Mouse (Mus musculus) liver (tissue): Measurements from ENCODE around the gene Cops3.

ENCODE experiments used
- DNase-seq: peaks from one replicate; pipeline ENCODE4 v3.0.0-alpha.2; 2020; ENCODE audit warnings: mixed read lengths

Gene Cops3

DNA sequence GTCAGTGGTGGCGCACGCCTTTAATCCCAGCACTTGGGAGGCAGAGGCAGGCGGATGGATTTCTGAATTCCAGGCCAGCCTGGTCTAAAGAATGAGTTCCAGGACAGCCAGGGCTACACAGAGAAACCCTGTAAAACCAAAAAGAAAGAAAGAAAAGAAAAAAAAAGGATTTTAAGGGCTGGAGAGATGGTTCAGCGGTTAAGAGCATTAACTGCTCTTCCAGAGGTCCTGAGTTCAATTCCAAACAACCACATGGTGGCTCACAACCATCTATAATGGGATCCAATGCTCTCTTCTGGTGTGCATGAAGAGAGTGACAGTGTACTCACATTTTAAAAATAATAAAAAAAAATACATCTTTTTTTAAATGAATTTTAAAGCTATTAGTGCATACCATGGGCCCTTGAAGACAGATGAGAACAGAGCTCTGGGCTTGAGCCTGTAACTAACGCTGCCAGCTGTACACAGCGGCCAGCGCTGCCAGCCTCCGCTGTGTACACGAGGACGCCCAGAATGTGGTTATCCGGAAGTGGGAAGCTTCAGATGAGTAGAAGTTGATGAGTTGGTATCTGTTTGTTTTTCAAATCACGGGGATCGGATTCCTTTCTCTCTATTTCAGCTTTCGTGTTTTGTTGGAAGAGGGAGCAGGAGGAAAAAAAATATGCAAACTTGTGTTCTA lies 29.0 kb downstream of the Cops3 start:
- no peak for DNase-seq

DNA sequence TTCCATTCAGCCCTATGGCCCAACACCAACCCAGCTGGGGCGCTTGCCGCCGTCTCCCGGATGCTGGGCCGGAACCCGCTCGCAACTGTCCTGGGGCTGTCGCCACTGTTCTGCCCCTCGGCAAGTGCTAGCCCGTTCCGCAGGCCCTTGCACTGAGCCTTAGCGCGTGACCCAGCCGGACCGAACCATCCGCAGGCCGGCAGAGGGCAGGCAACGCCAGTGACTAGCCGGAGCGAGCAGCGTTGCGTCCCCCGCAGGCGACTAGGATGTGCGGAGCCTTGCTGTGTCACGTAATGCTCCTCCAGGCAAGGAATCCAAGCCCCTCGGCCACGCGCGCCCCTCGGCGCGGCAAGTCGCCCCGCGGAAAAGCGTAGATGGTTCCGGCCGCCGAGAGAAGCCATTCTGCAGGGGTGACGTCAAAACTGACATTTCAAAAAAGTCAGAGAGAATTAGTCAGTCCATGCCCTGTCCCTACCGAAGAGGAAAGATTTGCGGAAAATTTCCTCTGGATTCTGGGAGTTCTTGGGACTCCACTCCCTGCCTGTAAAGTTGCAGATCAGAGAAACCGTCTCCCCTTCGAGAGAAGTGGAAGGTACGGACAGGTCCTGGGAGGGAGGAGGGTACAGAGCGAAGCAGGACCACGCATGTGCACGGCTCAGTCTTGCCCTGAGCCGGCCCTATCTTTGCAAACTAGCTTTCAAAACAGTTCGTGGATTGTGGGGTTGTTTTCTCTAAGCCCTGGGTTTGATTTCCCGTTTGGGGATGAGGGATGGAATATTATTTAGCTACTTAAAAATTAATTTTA lies 29.8 kb downstream of the Cops3 start, which contains the start of gene Flcn:
Gene Flcn, minus strand, starts transcription at position 347 of the 805 bp plus-strand sequence.
- DNase-seq = peak; percentile 88

DNA sequence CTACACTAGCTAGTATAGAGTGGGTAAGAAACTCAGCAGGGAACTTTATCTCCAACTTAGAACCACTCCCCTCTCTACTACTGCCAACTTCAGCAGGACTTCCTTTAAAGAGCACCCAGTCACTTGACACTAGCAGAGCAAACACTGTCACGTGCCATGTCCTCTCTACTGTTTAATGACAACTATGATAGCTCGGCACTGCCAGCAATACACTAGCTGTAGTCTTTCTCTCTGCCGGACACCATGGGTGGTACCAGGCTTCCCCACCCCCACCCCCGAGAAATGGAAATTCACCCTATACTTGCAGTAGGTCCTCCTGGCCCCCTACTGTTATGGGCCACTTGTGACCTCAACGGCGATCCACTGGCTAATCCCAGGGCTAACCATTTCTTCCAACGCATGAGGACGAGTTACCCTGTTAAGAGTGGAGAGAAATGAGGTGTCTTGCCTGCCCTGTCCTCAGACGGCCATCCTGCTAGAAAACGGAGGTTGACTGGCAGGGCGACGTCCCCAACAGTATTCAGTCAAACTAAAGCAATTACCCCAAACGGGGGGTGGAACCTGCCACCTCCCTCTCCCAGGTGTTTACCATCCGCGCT lies 30.5 kb downstream of the Cops3 start:
- DNase-seq = peak; percentile 45

DNA sequence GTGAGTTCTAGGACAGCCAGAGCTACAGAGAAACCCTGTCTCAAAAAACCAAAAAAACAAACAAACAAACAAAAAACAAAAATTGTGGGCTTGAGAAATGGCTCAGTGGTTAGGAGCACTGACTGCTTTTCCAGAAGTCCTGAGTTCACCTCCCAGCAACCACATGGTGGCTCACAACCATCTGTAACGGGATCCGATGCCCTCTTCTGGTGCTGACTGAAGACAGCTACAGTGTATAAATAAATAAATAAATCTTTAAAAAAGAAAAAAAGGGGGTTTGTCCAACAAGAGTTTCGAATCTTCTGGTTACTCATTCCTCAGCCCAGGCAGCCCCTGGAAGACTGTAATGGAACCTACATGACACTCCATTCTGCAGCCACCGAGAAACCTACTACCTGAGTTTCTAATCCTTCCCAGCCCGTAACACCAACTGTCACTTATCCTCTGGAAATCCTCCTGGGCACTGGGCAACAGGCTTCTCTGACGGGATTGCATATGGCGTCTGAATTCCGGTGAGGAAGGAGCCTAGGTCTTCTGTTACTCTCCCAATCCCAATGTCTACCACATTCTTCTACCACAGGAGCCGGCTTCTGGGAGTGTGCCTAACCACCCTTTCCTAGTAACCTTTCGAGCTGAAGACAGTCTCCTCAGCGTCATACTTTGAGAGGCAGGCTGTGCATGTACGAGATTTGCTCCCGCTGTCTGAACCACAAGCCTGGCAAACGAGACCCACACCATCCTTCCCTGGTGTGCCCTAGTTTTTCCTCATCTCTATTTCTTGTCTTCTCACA lies 31.3 kb downstream of the Cops3 start:
- no peak for DNase-seq

DNA sequence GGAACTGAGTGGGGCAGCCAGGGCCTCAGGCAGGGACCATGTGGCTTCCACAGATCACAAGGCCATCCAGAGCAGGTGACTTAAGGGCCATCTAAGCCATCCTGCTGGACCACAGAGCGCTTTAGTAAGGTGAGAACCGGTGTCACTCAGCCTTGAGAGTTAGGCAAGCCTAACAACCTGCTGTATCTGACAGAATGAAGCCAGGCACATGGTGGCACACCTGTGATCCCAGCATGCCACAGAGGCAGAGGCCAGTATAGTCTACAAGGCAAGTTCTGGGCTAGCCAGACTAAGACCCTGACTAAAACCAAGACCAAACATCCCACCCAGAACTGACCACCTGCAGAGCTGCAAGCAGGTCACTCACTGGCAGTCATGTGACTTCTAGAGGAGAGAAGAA lies 34.0 kb downstream of the Cops3 start:
- no peak for DNase-seq

DNA sequence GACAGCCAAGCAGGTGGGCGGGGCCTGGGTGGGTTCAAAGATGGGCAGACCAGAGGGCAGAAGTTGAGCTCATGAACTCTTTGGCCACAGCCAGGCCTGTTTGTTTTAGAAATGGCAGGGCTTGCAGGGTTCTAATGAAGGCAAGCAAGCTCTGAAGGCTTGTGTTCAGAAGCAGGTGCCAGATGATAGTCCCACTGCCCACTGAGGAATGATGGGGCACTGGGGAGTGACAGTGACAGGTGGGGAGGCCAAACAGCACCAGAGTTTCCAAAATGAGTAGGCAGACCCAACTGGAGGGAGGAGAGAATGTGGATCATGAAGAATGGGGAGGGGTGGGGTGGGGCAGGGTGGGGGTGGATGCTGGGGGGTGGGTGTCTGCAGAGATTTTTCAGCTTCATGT lies 34.4 kb downstream of the Cops3 start:
- no peak for DNase-seq

DNA sequence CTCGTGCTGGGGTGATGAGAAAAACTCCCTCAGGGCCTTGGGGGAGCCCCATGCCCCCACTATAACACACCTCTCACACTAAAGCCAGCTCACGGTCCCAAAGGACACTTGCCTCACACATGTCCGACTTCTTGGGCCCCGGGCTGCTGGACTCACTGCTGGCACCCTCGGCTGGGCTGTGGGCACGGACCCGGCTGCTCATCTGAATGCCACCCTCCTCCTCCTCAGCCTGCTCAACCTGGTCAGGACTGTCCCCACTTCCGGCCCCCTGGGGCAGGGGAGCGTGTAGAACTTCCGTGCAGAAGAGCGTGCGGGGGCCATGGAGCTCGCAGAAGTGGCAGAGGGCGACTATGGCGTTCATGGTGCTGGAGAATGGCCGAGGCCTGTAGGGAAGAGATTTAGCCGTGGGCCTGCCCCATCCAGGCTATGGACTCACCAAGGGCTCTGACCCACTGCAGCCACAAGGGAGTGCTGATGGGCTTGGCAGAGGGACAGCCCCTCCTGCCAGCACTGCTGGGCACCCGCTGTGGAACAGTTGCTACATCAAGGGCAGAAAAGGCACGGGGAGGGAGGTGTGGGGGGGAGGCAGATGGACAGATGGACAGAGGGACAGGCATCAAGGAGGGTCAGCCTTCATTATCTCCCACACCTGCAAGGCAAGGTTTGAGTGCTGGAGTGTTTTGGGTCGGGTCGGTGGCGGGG lies 35.1 kb downstream of the Cops3 start:
- no peak for DNase-seq

DNA sequence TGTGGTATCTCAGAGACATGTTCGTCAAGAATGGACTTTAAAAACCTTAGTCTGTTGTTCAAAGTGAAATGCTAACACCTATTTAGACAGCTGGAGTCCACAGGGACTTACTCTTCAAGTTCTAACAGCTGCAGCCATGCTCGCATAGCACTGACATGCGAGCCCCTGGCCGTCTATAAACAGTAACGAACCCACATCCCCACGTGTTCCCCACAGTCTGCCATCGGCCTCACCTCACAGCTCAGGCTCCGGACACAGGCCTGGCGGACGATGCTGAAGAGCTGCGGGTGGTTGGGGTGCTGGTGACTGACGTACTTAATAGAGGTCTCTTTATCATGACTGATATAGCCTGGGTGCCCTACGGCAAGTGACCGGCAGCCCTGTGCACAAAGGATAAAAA lies 36.1 kb downstream of the Cops3 start:
- no peak for DNase-seq

DNA sequence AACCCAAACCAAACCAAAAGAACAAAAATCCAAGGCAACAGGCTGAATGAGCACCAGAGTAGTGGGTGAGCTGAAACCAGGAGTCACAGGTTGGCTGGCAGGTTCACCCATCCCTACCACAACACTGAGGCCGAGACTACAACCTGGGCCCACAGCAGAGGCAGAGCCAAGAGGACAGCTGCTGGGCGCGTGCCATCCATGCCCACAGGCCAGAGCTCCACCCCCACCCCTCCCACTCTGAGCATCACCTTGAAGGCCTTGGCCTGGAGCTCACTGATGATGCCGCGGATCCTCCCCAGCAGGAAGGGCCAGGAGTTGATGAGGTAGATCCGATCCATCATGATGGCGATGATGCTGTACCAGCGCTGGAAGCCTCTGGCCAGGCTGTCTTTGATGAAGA lies 37.8 kb downstream of the Cops3 start:
- DNase-seq = no peak

DNA sequence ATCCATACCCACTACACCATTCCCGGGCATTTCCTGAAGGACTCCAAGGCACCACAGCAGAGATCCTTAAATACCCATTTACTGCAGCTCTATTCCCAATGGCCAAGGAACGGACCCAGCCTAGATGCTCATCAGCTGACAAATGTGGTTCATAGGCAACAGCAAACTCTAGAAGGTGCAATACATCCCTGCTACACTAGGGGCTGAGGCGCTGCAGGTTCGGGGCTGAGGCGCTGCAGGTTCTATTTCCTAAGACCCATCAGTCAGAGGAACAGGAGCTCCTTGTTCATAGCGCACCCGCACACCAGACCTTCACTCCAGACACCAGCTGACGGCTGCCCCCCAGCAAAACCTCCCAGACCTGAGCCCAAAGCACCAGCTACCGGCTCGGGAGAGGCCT lies 39.2 kb downstream of the Cops3 start:
- DNase-seq = no peak

DNA sequence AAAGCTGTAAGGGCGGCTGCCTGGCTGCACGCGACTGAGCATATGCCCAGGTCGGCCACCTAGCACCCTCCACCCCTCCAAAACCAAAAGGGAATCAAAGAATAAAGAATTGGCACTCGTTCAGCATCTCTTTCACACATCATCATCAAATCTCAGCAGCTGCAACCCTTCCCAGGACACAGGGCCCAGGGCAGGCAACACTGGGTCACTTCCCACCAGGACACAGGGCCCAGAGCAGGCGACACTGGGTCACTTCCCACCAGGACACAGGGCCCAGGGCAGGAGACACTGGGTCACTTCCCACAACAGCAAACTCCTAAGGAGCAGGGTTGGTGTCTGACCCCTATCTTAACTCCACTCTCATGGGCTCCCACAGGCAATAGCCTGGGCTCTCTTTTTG lies 46.2 kb downstream of the Cops3 start:
- no peak for DNase-seq

DNA sequence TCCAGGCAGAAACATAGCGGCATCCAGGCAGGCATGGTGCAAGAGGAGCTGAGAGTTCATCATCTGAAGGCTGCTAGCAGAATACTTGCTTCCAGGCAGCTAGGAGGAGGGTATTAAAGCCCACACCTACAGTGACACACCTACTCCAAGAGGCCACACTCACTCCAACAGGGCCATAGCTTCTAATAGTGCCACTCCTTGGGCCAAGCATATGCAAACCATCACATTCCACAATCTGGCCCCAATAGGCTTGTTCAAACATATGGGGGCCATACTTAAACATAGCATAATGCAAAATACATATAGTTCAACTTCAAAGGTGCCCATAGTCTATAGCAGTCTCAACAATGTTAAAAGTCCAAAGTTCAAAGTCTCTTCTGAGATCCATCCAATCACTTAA lies 50.3 kb downstream of the Cops3 start:
- no peak for DNase-seq

DNA sequence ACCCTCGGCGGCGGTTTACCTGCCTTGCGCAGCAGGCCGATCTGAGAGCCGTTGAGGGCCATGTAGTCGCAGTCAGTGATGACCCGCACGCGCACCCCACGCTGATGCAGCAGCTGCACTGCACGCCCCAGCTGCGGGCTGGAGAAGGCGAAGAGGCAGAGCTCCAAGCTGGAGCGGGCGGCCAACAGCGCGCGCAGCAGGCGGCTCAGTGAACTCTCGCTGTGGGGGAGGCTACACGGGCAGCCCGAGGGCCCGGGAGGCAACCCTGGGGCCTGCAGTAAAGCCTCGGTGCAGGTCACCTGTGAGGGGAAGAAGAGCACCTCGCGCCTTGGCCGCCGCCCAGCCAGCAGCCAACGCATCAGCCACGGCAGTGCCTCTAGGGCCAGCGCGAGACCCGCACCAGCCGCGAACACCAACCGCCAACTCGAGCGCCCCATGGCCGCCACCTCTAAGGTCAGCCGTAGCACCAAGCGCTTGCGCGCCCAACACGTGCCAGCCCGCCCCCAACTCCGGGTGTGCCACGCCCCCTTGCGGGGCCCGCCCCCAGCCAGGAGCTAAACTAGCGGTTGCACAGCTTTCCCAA lies 52.3 kb downstream of the Cops3 start, which contains the start of gene Pld6:
Gene Pld6, minus strand, starts transcription at position 447 of the 583 bp plus-strand sequence.
- peak; percentile 83 for DNase-seq

DNA sequence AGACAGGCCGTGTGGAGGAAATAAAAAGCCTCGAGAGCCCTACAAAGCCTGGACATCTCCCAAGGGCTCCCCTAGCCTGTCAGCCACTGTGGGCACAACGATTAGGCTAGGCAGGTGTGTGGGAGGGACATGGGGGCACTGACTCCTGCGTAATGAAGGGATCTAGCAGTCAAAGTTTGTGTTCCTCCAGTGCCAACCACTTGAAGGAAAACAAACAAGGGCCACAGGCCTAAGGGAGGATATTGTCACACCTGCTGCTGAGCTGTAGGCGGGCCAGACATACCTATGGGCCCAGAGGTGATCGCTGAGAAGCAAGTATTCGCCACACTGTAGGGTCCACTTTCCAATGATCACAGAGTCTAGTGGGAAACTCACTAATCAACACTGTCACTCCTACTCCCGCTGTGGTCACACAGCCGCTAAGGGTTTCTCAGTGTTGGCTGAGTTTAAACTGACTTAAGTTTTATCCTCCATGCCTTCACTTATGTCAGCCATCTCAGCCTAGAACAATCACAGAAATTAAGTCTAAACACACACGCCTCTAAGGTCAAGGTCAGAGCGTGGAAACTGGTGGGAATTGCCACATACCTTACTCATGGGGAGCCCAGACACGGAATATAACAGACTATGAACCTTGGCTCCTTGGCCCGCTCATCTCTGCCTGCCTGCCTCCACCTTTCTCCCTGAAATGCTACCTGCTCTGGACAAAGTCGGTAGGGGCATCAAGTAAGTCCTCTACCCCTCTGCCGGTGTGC lies 53.0 kb downstream of the Cops3 start:
- DNase-seq = no peak

DNA sequence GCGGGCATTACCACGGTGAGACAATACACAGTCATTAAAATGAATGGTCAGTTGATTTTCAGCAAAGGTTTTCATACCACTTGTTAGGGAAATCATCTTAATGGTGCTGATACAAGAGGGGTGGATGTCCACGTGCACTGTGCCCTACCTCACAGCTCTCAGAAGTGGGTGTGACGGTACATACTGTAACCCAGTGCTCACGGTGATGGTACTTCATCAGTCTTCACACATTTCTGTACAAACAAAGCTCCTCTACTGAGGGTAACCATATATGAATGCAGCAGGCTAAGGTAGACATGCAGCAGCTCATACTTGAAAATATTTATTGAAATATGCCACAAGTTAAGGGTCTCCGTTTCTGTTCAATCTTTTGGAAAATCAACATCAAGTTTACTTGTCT lies 56.0 kb downstream of the Cops3 start:
- no peak for DNase-seq

DNA sequence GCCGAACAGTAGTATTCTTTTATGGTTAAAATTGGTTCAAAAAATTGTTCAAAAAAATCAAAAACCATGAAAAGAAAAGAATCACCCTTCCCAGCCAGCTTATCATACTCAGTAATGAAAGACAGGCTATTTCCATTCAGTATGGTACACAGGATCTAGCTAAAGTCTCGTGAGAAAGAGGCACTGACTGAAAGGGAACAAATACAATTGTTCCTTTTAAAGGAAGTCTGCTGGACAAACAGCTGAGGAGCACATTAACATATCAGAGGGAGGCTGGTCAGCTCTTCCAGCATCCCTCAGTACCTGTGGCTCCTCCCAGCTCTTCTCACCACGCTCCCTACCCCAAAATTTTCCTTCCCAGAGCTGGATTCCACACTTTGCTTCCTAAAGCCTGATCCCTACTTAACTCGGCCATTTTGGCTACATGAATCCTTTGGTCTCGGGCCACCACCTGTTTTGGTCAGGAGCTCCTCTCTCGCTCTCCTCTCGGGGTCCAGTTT lies 57.5 kb downstream of the Cops3 start:
- no peak for DNase-seq

DNA sequence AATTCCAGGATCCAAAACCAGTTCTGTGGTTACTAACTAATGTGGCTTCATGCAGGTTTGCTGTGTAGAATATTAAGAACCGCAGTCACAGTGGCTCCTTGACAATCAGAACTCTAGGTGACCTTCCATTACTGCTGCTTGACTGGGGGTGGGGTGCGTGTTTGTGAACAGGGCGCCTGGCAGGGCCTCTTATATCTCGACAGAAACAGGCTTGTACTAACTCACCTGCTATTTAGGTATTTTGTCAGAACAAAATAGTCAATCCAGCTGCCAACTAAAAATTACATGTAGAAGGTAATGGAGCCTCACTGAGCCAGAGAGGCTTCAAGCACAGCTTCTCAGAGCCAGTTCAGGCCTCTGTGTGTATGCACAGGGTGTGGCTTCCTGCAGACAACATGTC lies 59.4 kb downstream of the Cops3 start:
- no peak for DNase-seq

DNA sequence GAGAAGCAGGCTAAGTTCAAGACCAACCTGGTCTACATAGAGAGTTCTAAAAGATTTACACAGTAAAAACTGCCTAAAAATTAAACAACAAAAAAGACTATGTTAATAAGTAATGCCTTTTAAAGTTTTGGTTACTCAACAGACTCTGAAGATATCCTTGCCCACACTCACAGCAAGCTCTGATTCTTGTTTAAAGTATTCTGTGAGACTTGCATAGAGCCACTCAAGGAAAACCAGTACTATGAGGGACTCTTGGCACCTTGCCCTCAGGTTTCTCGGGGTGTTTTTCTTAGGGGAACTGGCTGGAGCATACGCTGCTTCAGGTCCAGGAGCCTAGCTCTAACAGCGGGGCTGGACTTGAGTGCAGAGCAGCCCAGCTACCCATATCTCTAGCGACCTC lies 60.2 kb downstream of the Cops3 start:
- no peak for DNase-seq

DNA sequence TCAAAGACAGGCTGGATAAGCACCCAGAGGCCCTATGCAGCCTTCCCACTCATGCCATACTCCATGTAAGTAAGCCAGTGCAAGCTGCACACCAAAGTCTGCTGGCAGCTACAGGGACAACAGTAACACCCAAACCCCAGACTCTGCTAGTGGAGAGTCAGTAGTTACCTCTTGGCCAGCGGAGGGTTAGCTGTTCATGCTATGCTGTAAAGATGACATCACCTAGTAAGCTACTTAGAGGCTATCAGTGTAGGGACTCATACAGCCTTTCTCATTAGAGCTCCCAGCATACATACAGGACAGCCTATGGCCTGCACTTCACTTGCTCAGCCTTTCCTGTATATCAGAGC lies 60.8 kb downstream of the Cops3 start:
- DNase-seq = no peak

DNA sequence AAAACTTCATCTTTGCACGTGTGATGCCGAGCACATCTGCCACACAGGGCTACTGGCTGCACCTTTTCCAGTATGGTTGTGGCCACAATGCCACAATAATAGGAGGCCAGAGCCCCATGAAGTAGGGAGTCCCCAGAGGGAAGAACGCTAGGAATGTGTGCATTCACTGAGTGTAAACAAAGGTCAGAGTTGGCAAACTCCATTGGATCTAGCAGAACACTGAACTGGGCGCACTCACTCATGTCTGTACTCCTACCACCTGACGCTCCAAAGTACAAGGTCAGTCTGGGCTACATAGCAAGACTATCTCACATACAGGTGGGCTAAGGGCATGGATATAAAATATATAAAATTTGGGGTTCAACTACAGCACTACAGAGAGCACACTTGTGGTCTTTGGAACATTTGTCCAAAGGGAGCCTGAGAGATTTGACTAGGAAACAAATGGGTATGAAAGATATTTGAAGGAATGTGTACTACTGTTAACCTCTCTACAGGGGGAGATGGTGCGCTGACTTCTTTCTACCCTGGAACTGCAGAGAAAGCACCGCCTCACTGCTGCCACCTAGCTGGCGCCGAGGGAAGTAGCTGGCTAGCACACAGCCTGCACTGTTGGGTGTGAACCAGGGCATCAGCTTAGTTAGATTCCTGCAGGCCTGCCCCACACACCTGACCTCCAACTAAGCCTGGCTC lies 61.3 kb downstream of the Cops3 start:
- peak; percentile 83 for DNase-seq

DNA sequence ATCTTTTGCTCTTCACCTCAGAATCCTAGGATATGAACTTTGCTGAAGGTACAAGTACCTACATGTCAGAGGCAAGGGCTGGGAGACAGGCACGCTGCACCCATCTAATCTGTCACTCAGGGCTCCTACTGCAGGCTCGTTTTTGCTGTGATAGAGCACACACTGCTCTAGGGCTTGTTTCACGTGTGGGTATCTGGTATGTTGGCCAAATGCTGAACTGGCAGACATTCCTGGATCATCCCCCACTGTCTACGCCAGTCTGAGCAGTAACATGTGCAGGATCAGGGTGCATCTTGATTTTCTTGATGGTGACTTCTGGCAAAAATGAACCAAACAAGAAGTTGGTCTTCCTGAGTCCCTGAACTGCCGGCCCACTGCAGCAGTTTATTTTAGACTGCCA lies 62.4 kb downstream of the Cops3 start:
- DNase-seq = no peak
